Mouse (Mus musculus): ENCODE data around the gene Wdr17. TPM values are rescaled to one million over a fixed set of nuclear protein-coding genes. Genes with fewer than 3 reads are reported as not detected.

The Wdr17 gene
- polyA plus RNA-seq, 1 experiment from 2014 or later = 0.55 TPM

GRCm38 (mm10) chr8:54864761-54865064 is 22.3 kb downstream of the Wdr17 start:
- no peaks in the 10 kb centered on the region for H3K4me1 ChIP-seq (replicated peaks)
- no peaks in the 10 kb centered on the region for H3K36me3 ChIP-seq
- no peak overlapping the region for H3K9ac ChIP-seq
- no peak overlapping the region for H3K4me3 ChIP-seq
- no peaks in the 10 kb centered on the region for H3K9me3 ChIP-seq (replicated peaks)
- H3K27me3 ChIP-seq (replicated peaks) = no peaks in the 10 kb centered on the region
- no peak for ATAC-seq (ENCODE audit: insufficient number of reproducible peaks, low FRiP score)
- no peak overlapping the region for H3K27ac ChIP-seq (ENCODE audit: poor library complexity, severe bottlenecking)
- 81% methylated on average over 1 of the region's 1 CpGs for WGBS
- H3K4me2 ChIP-seq = no peak overlapping the region

GRCm38 (mm10) chr8:54864038-54864760 is 22.8 kb downstream of the Wdr17 start:
- no peaks in the 10 kb centered on the region for H3K9me3 ChIP-seq (replicated peaks)
- 68% methylated on average over 4 of the region's 4 CpGs for WGBS
- H3K4me3 ChIP-seq = no peak overlapping the region

GRCm38 (mm10) chr8:54836029-54836959 is 50.7 kb downstream of the Wdr17 start:
- Histone ChIP-seq H3K9me3 (replicated peaks) (no peaks in the 10 kb centered on the region), H3K27me3 (replicated peaks) (no peaks in the 10 kb centered on the region), H3K4me1 (replicated peaks) (no peaks in the 10 kb centered on the region), H3K4me2 (no peak overlapping the region), H3K9ac (no peak overlapping the region), H3K4me3 (no peak overlapping the region), H3K27ac (ENCODE audit: poor library complexity, severe bottlenecking) (no peak overlapping the region), H3K36me3 (no peaks in the 10 kb centered on the region)
- no peak for ATAC-seq (ENCODE audit: insufficient number of reproducible peaks, low FRiP score)
- WGBS = 88% methylated on average over 5 of the region's 5 CpGs

More at GRCm38 (mm10) chr8:54864038-54864760, 22.8 kb downstream of the Wdr17 start:
- ATAC-seq (ENCODE audit: insufficient number of reproducible peaks, low FRiP score) = no peak
- no peaks in the 10 kb centered on the region for H3K4me1 ChIP-seq (replicated peaks)
- no peaks in the 10 kb centered on the region for H3K36me3 ChIP-seq
- no peak overlapping the region for H3K4me2 ChIP-seq
- no peak overlapping the region for H3K9ac ChIP-seq
- H3K27me3 ChIP-seq (replicated peaks) = no peaks in the 10 kb centered on the region
- H3K27ac ChIP-seq (ENCODE audit: poor library complexity, severe bottlenecking) = no peak overlapping the region

DNA sequence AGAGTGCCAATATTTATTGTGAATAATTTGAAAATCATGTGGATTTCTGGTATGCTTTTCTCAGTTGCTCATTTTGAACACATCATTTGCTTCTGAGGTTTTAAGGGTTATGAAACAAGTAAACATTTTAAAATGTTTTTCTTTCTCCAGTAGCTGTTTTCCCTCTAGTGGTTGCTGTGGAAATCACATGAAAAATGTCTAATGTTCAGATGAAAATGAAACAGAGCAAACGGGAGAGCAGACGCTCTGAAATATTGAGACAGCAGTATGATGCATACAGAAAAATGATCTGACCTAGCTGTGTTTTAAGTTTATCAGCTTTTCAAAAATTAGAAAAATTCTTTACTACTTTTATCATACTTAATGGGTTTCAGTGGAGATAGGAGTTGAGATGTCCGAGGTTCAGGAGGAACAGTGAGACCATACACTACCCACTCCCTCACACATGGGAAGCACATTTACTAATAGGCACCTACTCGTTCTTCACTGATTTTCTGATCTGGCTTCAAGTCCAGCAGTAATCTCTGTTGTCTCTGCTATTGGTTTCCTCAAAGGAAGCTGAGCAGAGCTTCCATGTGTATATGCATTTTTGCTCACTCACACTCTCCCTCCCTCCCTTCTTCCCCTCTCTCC is 57.1 kb downstream of the Wdr17 start:
- no peaks in the 10 kb centered on the region for H3K9me3 ChIP-seq (replicated peaks)
- H3K4me1 ChIP-seq (replicated peaks) = no peaks in the 10 kb centered on the region
- WGBS = 44% methylated on average over 4 of the region's 4 CpGs
- ATAC-seq (ENCODE audit: insufficient number of reproducible peaks, low FRiP score) = no peak
- no peaks in the 10 kb centered on the region for H3K27me3 ChIP-seq (replicated peaks)
- H3K36me3 ChIP-seq = no peaks in the 10 kb centered on the region
- no peak overlapping the region for H3K4me2 ChIP-seq
- H3K27ac ChIP-seq (ENCODE audit: poor library complexity, severe bottlenecking) = no peak overlapping the region
- no peak overlapping the region for H3K9ac ChIP-seq
- H3K4me3 ChIP-seq = no peak overlapping the region

DNA sequence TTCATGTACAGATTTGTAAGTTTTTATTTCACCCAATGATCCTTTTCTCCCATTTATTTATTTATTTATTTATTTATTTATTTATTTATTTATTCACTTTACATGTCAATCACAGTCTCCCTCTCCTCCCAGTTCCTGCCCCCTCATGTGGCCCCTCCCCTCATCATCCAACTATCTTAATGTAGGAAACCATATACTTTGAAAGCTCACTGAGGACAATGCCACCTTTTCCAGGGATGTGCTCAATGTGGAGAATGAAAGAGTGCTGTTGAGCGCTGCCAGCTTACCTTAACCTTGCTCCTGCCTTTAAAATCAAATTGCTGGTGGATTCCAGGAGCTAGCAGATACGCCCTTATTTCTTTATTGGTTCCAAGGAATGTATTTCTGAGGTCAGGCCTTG is 59.0 kb downstream of the Wdr17 start:
- 74% methylated on average over 2 of the region's 2 CpGs for WGBS
- ATAC-seq (ENCODE audit: insufficient number of reproducible peaks, low FRiP score) = no peak
- no peak overlapping the region for H3K27ac ChIP-seq (ENCODE audit: poor library complexity, severe bottlenecking)
- H3K27me3 ChIP-seq (replicated peaks) = no peaks in the 10 kb centered on the region
- no peak overlapping the region for H3K9ac ChIP-seq
- H3K9me3 ChIP-seq (replicated peaks) = no peaks in the 10 kb centered on the region; the same call in 1 of the 2 replicates
- no peaks in the 10 kb centered on the region for H3K36me3 ChIP-seq
- H3K4me2 ChIP-seq = no peak overlapping the region
- no peaks in the 10 kb centered on the region for H3K4me1 ChIP-seq (replicated peaks)
- no peak overlapping the region for H3K4me3 ChIP-seq

DNA sequence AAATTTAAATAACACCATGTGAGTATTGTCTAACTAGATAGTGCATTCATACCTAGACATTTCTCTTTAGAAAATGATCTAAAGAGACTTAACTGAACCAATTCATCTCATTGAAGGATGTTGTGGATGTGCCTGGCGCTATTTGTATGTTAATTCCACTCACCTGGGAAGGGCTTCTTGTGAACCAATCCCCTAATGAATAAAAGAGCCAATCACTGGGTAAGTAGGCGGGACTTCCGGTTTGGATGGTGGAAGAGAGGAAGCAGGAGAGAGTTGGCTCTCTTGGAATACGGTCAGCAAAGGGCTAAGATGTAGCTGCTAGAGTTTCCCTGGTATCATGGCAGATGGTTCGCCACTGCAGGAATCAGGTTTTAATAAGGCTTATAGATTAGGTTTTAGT is 64.0 kb downstream of the Wdr17 start:
- Histone ChIP-seq H3K9ac (no peak overlapping the region), H3K4me2 (no peak overlapping the region), H3K4me3 (no peak overlapping the region), H3K36me3 (no peaks in the 10 kb centered on the region), H3K27ac (ENCODE audit: poor library complexity, severe bottlenecking) (no peak overlapping the region), H3K9me3 (replicated peaks) (no peaks in the 10 kb centered on the region; the same call in 1 of the 2 replicates), H3K4me1 (replicated peaks) (no peaks in the 10 kb centered on the region), H3K27me3 (replicated peaks) (no peaks in the 10 kb centered on the region)
- no peak for ATAC-seq (ENCODE audit: insufficient number of reproducible peaks, low FRiP score)
- WGBS = 83% methylated on average over 5 of the region's 5 CpGs

GRCm38 (mm10) chr8:54818651-54819050 is 68.3 kb downstream of the Wdr17 start:
- Histone ChIP-seq H3K9me3 (replicated peaks) (no peaks in the 10 kb centered on the region; the same call in 1 of the 2 replicates), H3K27me3 (replicated peaks) (no peaks in the 10 kb centered on the region), H3K36me3 (no peaks in the 10 kb centered on the region), H3K9ac (no peak overlapping the region), H3K4me3 (no peak overlapping the region), H3K4me2 (no peak overlapping the region), H3K27ac (ENCODE audit: poor library complexity, severe bottlenecking) (no peak overlapping the region), H3K4me1 (replicated peaks) (no peaks in the 10 kb centered on the region)
- no peak for ATAC-seq (ENCODE audit: insufficient number of reproducible peaks, low FRiP score)

GRCm38 (mm10) chr8:54808217-54808616 is 78.8 kb downstream of the Wdr17 start:
- H3K27ac ChIP-seq (ENCODE audit: poor library complexity, severe bottlenecking) = no peak overlapping the region
- WGBS = 59% methylated on average over 6 of the region's 6 CpGs
- no peaks in the 10 kb centered on the region for H3K27me3 ChIP-seq (replicated peaks)
- ATAC-seq (ENCODE audit: insufficient number of reproducible peaks, low FRiP score) = no peak
- H3K9me3 ChIP-seq (replicated peaks) = no peaks in the 10 kb centered on the region
- no peak overlapping the region for H3K4me3 ChIP-seq
- H3K4me1 ChIP-seq (replicated peaks) = 0 out of 2 replicates have a peak, but pooled peaks cover 2% of the 10 kb centered on the region
- H3K36me3 ChIP-seq = no peaks in the 10 kb centered on the region
- no peak overlapping the region for H3K4me2 ChIP-seq
- H3K9ac ChIP-seq = no peak overlapping the region

GRCm38 (mm10) chr8:54806173-54806572 is 80.8 kb downstream of the Wdr17 start:
- H3K9me3 ChIP-seq (replicated peaks) = no peaks in the 10 kb centered on the region
- H3K4me3 ChIP-seq = no peak overlapping the region
- H3K27me3 ChIP-seq (replicated peaks) = no peaks in the 10 kb centered on the region
- no peak overlapping the region for H3K9ac ChIP-seq
- no peaks in the 10 kb centered on the region for H3K36me3 ChIP-seq
- WGBS = 86% methylated on average over 6 of the region's 6 CpGs
- no peak overlapping the region for H3K4me2 ChIP-seq
- no peak for ATAC-seq (ENCODE audit: insufficient number of reproducible peaks, low FRiP score)
- H3K27ac ChIP-seq (ENCODE audit: poor library complexity, severe bottlenecking) = no peak overlapping the region
- 0 out of 2 replicates have a peak, but pooled peaks cover 2% of the 10 kb centered on the region for H3K4me1 ChIP-seq (replicated peaks)

GRCm38 (mm10) chr8:54792699-54793061 is 94.3 kb downstream of the Wdr17 start:
- H3K9me3 ChIP-seq (replicated peaks) = no peaks in the 10 kb centered on the region
- no peaks in the 10 kb centered on the region for H3K4me1 ChIP-seq (replicated peaks)
- H3K27ac ChIP-seq (ENCODE audit: poor library complexity, severe bottlenecking) = no peak overlapping the region
- no peak overlapping the region for H3K4me2 ChIP-seq
- 94% methylated on average over 2 of the region's 2 CpGs for WGBS
- no peaks in the 10 kb centered on the region for H3K27me3 ChIP-seq (replicated peaks)
- H3K9ac ChIP-seq = no peak overlapping the region
- ATAC-seq (ENCODE audit: insufficient number of reproducible peaks, low FRiP score) = no peak
- no peaks in the 10 kb centered on the region for H3K36me3 ChIP-seq
- no peak overlapping the region for H3K4me3 ChIP-seq
